Mouse (Mus musculus) spleen, adult 2 months (tissue): ENCODE measurements at regions not wholly inside any gene's neighbourhood (a gene's known extent, or its start where the extent isn't known, plus 50 kb on each side); places are given as distances from the start of the nearest gene placed in this dataset.

ENCODE experiments used
- DNase-seq, 2 experiments: peaks; one replicate each; pipeline versions ENCODE4 v3.0.0 to v3.0.0-alpha.2; 2012 to 2021; ENCODE audit warnings: low spot score in 2 of 2, low read depth in 1 of 2
- H3K27ac ChIP-seq: fragments of 200-500 bp; 2 replicates; pipeline ENCODE4 v1.5.1; 2012; ENCODE audit warnings: low read length, inconsistent platforms; ENCODE audit not compliant: insufficient read depth
- H3K27me3 ChIP-seq: fragments of 200-500 bp; 2 replicates; pipeline ENCODE4 v1.6.1; 2012; ENCODE audit warnings: mild to moderate bottlenecking, moderate library complexity, low read length, inconsistent platforms; ENCODE audit not compliant: control insufficient read depth, insufficient read depth
- H3K36me3 ChIP-seq: fragments of 200-500 bp; 2 replicates; pipeline ENCODE4 v1.6.1; 2012; ENCODE audit warnings: mild to moderate bottlenecking, low read length, inconsistent platforms; ENCODE audit not compliant: control insufficient read depth, insufficient read depth
- H3K4me1 ChIP-seq: fragments of 200-500 bp; 2 replicates; pipeline ENCODE4 v1.6.1; 2011; ENCODE audit warnings: inconsistent platforms; ENCODE audit not compliant: control insufficient read depth, insufficient read depth, insufficient read length
- H3K4me3 ChIP-seq: fragments of 200-500 bp; 2 replicates; pipeline ENCODE4 v1.5.1; 2011; ENCODE audit warnings: mild to moderate bottlenecking, inconsistent platforms; ENCODE audit not compliant: insufficient read depth, insufficient read length; ENCODE audit errors: extremely low read depth
- CTCF ChIP-seq: fragments of 200-500 bp; IDR thresholded peaks from 2 replicates; pipeline ENCODE4 v1.5.1; 2011; ENCODE audit warnings: mild to moderate bottlenecking, inconsistent platforms; ENCODE audit not compliant: insufficient read depth, insufficient read length, insufficient replicate concordance; ENCODE audit errors: extremely low read depth
- POLR2A ChIP-seq: fragments of 200-500 bp; IDR thresholded peaks from 2 replicates; pipeline ENCODE4 v1.6.1; 2011; ENCODE audit warnings: low read depth, low read length, inconsistent platforms
- WGBS: fragments of 180-500 bp; shearing (Covaris S2); methylation state at CpG from one replicate; pipeline ENCODE4 v1.1.7; 2018; 5-methylcytosine and 5-hydroxymethylcytosine counted together

DNA sequence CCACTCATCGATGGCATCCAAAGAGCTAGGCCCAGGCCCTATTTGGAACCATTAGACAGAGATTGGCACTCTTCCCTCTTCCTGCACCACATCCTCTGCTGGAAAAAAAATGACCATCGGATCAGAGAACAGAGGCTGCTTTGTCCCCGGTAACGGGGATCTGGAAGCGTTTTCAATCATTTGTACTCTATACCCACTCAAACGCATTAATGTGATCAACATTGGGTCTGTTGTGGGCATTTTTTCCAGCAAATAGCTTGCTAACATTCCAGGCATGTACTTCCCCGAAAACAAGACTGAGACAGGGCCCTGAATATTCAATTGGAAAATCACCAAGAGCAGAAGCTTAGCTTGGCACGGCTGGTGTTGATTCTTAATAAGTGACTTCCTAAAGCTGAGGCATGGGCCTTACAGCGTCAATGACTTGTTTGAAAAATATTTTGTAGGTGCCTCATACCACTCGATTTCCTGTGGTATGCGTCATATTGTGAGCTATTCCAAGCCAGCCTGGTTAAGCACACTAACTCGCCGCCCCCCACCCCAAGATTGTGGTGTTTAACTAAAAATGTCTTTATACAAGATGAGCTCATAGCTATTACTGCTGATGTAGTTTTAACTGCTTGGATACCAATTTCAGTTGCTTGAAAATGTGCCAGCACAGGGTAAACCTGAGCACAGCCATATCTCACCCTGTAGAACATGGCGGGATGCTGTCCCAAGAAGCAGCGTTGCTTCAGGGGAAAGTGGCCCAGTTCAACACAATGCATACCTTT lies 308.0 kb downstream of the Spry2 start:
- Histone ChIP-seq H3K27ac (no peak overlapping the region), H3K27me3 (no peaks in the 10 kb centered on the region), H3K36me3 (no peaks in the 10 kb centered on the region), H3K4me1 (no peaks in the 10 kb centered on the region), H3K4me3 (no peak overlapping the region)
- TF ChIP-seq POLR2A (no peak), CTCF (no peak)
- WGBS: 87% methylated on average over 15 of the region's 15 CpGs
- no peak for DNase-seq

DNA sequence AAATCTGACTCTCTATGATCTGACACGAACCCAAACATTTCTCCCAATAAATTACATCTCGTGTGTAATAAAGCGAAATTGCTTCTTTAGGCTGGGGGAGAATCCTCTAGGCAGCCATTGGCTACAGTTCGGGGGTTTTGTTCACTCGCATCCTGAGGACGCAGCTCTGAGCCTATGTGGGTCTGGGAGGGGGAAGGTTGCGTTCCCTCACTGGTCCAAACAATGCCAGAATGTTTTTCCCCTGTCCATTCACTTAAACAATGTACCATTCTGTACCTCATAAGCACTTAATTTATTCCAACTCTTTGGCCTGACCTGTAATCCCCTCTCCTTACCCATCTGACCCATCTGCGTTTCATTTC lies 308.6 kb downstream of the Spry2 start:
- WGBS: 96% methylated on average over 8 of the region's 8 CpGs
- Histone ChIP-seq H3K27me3 (no peaks in the 10 kb centered on the region), H3K36me3 (no peaks in the 10 kb centered on the region), H3K4me1 (no peaks in the 10 kb centered on the region), H3K27ac (no peak overlapping the region), H3K4me3 (no peak overlapping the region)
- no peak for DNase-seq
- TF ChIP-seq CTCF (no peak), POLR2A (no peak)

DNA sequence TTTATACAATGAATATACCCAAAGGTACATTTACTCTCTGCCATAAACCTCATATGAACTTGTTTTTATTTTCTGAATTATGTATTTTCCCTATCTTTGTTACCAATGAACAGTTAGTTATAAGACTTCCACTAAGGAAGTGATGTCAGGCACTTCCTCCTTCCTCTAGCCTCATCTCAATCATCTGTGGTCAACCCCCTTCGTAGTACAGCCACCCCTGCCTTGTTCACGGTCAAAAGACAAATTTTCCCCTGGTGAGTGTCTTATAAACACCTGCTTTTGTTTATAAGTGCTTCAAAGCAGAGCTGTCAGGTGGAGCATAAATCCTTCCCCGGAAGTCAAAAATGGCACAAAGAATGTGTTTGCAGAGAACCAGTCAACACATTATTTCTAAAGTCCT lies 312.0 kb downstream of the Spry2 start:
- Histone ChIP-seq H3K4me3 (no peak overlapping the region), H3K36me3 (no peaks in the 10 kb centered on the region), H3K27ac (no peak overlapping the region), H3K4me1 (no peaks in the 10 kb centered on the region), H3K27me3 (no peaks in the 10 kb centered on the region)
- 20% methylated on average over 3 of the region's 3 CpGs for WGBS
- no peak for DNase-seq
- no peak for TF ChIP-seq CTCF
- no peak for TF ChIP-seq POLR2A

DNA sequence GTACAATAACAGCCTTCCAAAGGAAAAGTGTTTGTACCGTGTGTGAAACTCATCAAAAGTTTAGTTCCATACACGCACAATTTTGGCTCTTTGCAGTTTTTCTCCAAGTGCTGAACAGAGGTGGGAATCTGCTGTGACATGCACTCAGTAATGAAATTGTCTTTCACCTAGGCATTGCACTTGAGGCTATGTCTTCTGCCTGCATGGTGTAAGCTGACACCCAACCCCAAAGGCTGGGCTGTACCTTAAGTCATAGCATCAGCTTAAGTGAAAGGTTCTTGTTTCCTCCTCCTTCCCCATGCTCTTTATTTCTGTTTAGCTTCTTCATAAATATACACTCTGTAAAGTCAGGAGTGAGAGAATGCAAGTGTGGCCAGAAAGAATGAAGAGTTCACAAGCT lies 313.1 kb downstream of the Spry2 start:
- Histone ChIP-seq H3K4me1 (no peaks in the 10 kb centered on the region), H3K36me3 (no peaks in the 10 kb centered on the region), H3K27me3 (no peaks in the 10 kb centered on the region), H3K4me3 (no peak overlapping the region), H3K27ac (no peak overlapping the region)
- TF ChIP-seq POLR2A: no peak
- TF ChIP-seq CTCF: no peak
- no peak for DNase-seq
- WGBS: 93% methylated on average over 2 of the region's 2 CpGs

DNA sequence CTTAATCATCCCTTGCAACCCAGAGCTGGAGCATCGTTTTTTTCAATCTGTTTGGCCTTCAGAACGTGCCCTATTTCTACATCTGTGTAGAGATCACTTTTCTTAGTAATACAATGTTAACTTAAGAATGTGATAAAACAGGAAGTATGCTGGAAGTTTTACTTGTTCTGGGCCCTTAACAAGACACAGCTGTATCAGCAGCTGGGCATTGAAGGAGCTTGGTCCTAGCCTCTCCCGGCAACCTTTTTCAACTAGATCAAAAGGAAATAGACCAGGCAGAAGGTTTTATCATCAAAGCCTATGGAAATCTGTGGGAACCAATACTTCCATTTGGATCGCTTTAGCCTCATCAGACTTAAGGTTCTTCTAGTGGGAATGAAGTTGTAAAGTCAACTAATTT lies 317.9 kb downstream of the Ndfip2 start:
- H3K27ac ChIP-seq: no peak overlapping the region
- no peaks in the 10 kb centered on the region for H3K27me3 ChIP-seq
- no peaks in the 10 kb centered on the region for H3K4me1 ChIP-seq
- DNase-seq: no peak
- no peaks in the 10 kb centered on the region for H3K36me3 ChIP-seq
- 69% methylated on average over 4 of the region's 4 CpGs for WGBS
- TF ChIP-seq POLR2A: no peak
- no peak for TF ChIP-seq CTCF
- H3K4me3 ChIP-seq: no peak overlapping the region

DNA sequence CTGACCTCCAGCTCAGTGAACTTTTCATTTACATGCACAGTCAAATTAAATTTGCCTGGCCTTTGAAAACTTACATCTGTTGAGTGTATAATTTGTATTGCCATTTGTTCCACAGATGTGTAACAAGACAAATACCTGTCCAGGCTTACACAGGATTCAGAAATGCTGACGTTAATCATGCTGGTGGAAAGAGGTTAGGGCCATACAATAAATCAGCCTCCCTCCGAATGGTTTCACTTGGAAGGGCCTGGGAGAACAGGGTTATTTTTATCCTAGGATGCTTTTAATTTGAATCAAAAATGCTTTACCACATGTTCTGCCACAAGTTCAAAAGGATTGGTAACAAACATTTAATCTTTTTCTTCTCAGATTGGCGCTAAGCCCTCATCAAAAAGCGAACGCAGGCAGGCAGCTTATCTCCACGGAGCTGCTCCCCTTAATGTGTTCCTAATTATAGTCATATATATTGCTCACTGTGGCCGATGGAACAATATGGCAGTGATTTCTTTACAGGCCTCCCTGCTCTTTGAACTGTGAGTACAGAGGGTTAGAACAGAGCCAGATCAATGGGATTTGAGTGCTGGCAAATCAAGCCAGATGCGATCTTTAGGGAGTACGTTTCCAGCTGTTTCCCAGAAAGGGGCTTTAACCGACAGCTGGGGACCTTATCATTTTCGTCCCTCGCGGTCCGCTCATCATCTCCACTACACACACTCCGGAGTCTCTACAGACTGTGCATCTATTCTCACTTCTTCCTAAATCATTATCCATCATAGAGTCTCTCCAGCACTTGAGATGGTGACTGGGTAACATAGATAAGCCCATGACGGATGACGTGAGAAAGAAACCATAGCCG lies 313.9 kb downstream of the Ndfip2 start:
- 91% methylated on average over 18 of the region's 18 CpGs for WGBS
- no peaks in the 10 kb centered on the region for H3K27me3 ChIP-seq
- no peak overlapping the region for H3K4me3 ChIP-seq
- no peak for DNase-seq
- H3K27ac ChIP-seq: no peak overlapping the region
- TF ChIP-seq CTCF: no peak
- no peaks in the 10 kb centered on the region for H3K36me3 ChIP-seq
- no peaks in the 10 kb centered on the region for H3K4me1 ChIP-seq

DNA sequence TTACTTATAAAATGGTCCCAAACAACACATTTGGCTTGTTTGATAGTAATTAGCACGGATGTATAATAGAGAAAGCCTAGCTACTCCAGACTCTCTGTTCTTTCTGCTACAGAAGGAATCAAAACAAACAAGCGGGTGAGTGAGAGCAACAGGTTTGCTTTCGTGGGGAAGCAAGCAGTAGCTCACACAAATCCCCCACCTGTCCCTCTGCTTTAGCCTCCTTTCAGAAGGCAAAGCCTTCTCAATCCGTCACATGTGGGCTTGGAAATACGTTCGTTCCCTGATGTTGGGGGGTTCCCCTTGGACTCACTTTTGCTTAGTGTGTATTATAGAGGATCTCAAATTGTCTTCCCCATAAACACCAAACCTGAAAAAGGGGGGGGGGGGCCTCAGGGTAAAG lies 311.8 kb downstream of the Ndfip2 start:
- no peaks in the 10 kb centered on the region for H3K4me1 ChIP-seq
- DNase-seq: no peak
- no peaks in the 10 kb centered on the region for H3K36me3 ChIP-seq
- H3K27me3 ChIP-seq: no peaks in the 10 kb centered on the region
- no peak overlapping the region for H3K4me3 ChIP-seq
- 86% methylated on average over 6 of the region's 6 CpGs for WGBS
- no peak overlapping the region for H3K27ac ChIP-seq
- TF ChIP-seq POLR2A: no peak
- no peak for TF ChIP-seq CTCF
